Mouse (Mus musculus): Measurements from ENCODE around the gene Camp.

DNA sequence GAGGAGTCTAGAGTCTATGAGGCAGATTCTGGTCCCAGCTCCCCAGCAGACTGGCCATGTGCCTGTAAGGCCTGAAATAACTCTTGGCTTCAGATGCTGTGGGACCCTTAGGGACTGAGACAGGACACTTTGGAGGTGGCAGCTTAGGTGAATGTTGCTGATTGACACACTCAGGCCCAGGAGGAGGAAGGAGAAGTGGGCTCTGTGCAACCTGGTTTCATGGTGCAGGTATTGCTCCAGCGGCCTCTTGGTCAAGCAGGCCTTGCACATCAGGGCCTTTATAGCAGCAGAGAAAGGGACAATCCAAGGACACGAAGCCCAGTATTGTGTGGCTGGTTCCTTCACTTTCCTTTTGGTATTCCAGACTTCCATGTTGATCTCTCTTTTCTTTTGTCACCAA lies 4.9 kb upstream of the Camp start:
- TF ChIP-seq MAFK (IDR thresholded peaks at IDR 0.05; ENCODE audit: insufficient read depth, low read depth, low read length) (no peak), ZC3H11A (IDR thresholded peaks at IDR 0.05; ENCODE audit: borderline replicate concordance, low read depth, low read length) (no peak), CHD2 (IDR thresholded peaks at IDR 0.05; ENCODE audit: low read depth, low read length) (no peak)

Measured in ES-E14 (cell line).